Mouse (Mus musculus): ENCODE results near the gene Sap18. TPM values are rescaled to one million over a fixed set of nuclear protein-coding genes. Genes with fewer than 3 reads are reported as not detected.

The Sap18 gene
- polyA plus RNA-seq, 1 experiment: 7.0 TPM

DNA sequence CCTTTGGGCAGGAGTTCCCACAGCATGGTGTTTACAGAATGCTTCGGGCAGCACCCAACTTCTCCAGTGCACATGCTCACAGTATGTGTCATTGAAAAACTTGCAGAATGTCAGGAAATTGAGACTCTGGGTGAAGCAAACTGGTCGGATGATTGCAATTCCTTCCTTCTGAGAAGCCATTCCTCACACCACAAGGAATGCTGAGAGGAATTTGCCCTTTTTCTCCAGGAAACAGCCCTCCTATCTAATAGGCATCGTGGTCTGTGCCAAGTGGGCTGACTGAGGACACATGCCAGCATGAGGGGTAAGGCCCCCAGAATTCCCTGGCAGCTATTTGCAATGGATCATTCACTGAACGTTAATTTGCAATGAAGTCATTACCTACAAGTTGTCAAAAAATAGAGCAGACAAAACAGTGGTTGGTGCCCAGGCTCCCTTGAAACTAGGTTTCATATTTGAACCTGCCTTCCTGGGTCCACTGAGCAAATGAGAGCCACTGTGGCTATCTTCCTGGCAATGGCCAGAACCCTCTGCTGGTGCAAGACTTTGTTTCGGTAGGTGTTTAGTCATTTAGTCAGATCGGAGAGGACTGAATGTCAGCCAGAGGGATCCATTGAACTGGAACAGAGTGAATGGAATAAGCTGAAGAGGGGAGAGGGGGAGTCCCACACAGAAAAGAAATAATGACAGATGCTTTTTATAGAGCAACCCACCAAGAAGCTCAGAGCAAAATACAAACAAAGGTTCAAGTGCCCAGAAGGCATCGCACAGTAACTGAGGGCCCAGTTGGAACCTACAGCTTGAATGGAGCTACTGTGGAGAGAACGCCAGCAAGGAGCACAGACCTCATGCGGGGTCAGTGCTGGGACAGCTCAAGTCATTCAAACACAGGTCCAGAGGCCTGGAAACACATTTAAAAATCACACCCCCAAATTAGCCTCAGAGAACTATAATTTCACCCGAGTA is 37.2 kb upstream of the Sap18 start:
- no peaks in the 10 kb centered on the region for H3K36me3 ChIP-seq (ENCODE audit: control insufficient read depth, insufficient read depth, low read length)
- peaks cover 6% of the 10 kb centered on the region; the same call in 1 of the 2 replicates for H3K4me1 ChIP-seq (ENCODE audit: control insufficient read depth, insufficient read depth, low read length)
- peak; percentile 43 for DNase-seq
- no peak for TF ChIP-seq CTCF (conservative IDR thresholded peaks at IDR 0.05; ENCODE audit: insufficient read depth, insufficient read length, low read depth, low read length)
- TF ChIP-seq POLR2A (IDR thresholded peaks at IDR 0.05; ENCODE audit: low read depth, low read length): no peak
- peak overlapping the region; percentile 25; the same call in 1 of the 2 replicates for H3K27ac ChIP-seq (ENCODE audit: insufficient read depth, low read depth, low read length)
- H3K27me3 ChIP-seq (replicated peaks; ENCODE audit: control insufficient read depth, insufficient read depth, low read length): no peaks in the 10 kb centered on the region
- 54% methylated on average over 10 of the region's 10 CpGs for WGBS
- H3K4me3 ChIP-seq (ENCODE audit: insufficient read depth, low read depth, low read length): no peak overlapping the region

DNA sequence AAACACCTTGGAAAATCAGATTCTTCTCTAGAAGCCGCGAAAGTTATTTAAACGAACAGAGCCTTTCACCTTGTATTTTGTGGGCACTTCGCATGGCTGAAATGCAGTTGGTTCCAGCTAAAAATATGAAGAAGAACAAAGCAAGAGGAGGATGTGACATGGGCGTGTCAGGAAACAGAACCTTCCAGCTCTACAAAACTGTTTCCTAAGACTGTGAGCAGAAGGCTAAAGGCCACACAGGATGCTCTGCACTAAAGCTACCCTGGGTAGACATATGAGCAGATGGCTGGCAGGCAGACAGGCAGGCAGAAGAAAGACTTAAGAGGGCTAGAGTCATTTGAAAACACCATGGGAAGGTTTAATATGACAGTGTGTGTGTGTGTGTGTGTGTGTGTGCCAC is 28.9 kb upstream of the Sap18 start:
- H3K36me3 ChIP-seq (ENCODE audit: control insufficient read depth, insufficient read depth, low read length): no peaks in the 10 kb centered on the region
- no peak overlapping the region; the same call in 1 of the 2 replicates for H3K27ac ChIP-seq (ENCODE audit: insufficient read depth, low read depth, low read length)
- H3K4me3 ChIP-seq (ENCODE audit: insufficient read depth, low read depth, low read length): no peak overlapping the region
- WGBS: 70% methylated on average over 5 of the region's 5 CpGs
- TF ChIP-seq POLR2A (IDR thresholded peaks at IDR 0.05; ENCODE audit: low read depth, low read length): no peak
- no peak for TF ChIP-seq CTCF (conservative IDR thresholded peaks at IDR 0.05; ENCODE audit: insufficient read depth, insufficient read length, low read depth, low read length)
- no peaks in the 10 kb centered on the region for H3K4me1 ChIP-seq (ENCODE audit: control insufficient read depth, insufficient read depth, low read length)
- no peaks in the 10 kb centered on the region; the same call in 1 of the 2 replicates for H3K27me3 ChIP-seq (replicated peaks; ENCODE audit: control insufficient read depth, insufficient read depth, low read length)
- peak; percentile 10 for DNase-seq

DNA sequence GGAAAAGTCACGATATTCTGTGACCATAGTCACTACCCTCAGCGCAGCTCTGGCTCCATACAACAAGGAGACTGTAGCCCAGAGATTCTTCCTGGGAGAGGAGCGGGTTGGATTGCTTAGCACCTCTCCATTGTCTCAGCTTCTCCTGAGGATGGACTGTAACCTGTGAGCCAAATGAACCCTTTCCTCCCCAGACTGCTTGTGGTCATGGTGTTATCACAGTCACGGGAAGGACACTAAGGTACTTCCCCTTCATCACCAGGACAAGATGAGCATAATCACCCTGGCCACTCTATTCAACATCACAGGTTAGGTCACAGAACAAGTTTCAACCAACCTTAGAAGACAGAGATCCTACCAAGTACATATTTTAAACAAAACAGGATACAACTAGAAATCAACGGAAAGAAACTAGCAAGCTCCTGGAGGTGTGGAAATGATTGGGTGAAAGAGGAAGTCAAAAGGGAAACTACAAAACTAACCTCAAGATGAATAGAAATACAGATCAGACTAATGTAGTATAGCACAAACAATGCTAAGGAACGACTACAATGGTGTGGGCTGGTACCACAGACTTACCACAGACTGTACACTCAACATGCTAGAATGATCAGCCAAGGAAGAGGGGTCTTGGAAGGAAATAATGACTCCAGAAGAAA is 25.7 kb upstream of the Sap18 start:
- 85% methylated on average over 6 of the region's 6 CpGs for WGBS
- H3K27ac ChIP-seq (ENCODE audit: insufficient read depth, low read depth, low read length): no peak overlapping the region
- no peaks in the 10 kb centered on the region; the same call in 1 of the 2 replicates for H3K27me3 ChIP-seq (replicated peaks; ENCODE audit: control insufficient read depth, insufficient read depth, low read length)
- TF ChIP-seq CTCF (conservative IDR thresholded peaks at IDR 0.05; ENCODE audit: insufficient read depth, insufficient read length, low read depth, low read length) (no peak), POLR2A (IDR thresholded peaks at IDR 0.05; ENCODE audit: low read depth, low read length) (no peak)
- no peak overlapping the region for H3K4me3 ChIP-seq (ENCODE audit: insufficient read depth, low read depth, low read length)
- H3K4me1 ChIP-seq (ENCODE audit: control insufficient read depth, insufficient read depth, low read length): no peaks in the 10 kb centered on the region
- H3K36me3 ChIP-seq (ENCODE audit: control insufficient read depth, insufficient read depth, low read length): no peaks in the 10 kb centered on the region
- DNase-seq: no peak

DNA sequence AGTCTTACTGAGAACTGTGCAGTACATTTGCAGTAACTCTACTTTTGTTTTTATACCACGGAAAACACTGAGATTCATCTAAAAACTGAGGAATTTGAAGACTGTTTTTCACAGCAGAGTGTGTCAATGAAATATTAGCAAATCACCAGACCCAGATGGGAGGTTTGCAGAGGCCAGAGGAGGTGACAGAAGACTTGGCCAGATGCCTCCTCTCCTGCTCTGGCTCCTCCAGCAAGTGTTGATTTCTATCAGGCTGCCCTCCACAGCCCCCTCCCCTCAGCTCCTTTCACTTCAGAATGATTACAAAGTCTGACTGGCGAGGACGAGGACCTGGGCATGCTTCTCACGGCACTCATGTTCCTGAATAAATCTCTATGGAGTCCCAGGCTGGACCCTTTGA is 10.6 kb upstream of the Sap18 start:
- no peaks in the 10 kb centered on the region for H3K27me3 ChIP-seq (replicated peaks; ENCODE audit: control insufficient read depth, insufficient read depth, low read length)
- TF ChIP-seq CTCF (conservative IDR thresholded peaks at IDR 0.05; ENCODE audit: insufficient read depth, insufficient read length, low read depth, low read length) (no peak), POLR2A (IDR thresholded peaks at IDR 0.05; ENCODE audit: low read depth, low read length) (no peak)
- no peaks in the 10 kb centered on the region for H3K4me1 ChIP-seq (ENCODE audit: control insufficient read depth, insufficient read depth, low read length)
- 70% methylated on average over 4 of the region's 4 CpGs for WGBS
- H3K36me3 ChIP-seq (ENCODE audit: control insufficient read depth, insufficient read depth, low read length): no peaks in the 10 kb centered on the region
- H3K27ac ChIP-seq (ENCODE audit: insufficient read depth, low read depth, low read length): no peak overlapping the region
- H3K4me3 ChIP-seq (ENCODE audit: insufficient read depth, low read depth, low read length): no peak overlapping the region
- DNase-seq: no peak

- no peaks in the 10 kb centered on the region for H3K27me3 ChIP-seq (replicated peaks; ENCODE audit: control insufficient read depth, insufficient read depth, low read length)
- no peak for TF ChIP-seq CTCF (conservative IDR thresholded peaks at IDR 0.05; ENCODE audit: insufficient read depth, insufficient read length, low read depth, low read length)
- TF ChIP-seq POLR2A (IDR thresholded peaks at IDR 0.05; ENCODE audit: low read depth, low read length): no peak
- no peaks in the 10 kb centered on the region for H3K4me1 ChIP-seq (ENCODE audit: control insufficient read depth, insufficient read depth, low read length)
- 70% methylated on average over 2 of the region's 2 CpGs for WGBS
- DNase-seq: no peak
- H3K4me3 ChIP-seq (ENCODE audit: insufficient read depth, low read depth, low read length): no peak overlapping the region
- H3K27ac ChIP-seq (ENCODE audit: insufficient read depth, low read depth, low read length): no peak overlapping the region
- H3K36me3 ChIP-seq (ENCODE audit: control insufficient read depth, insufficient read depth, low read length): no peaks in the 10 kb centered on the region
Observed at GRCm38 (mm10) chr14:57789311-57789710, 8.7 kb upstream of the Sap18 start.

- Histone ChIP-seq H3K27ac (ENCODE audit: insufficient read depth, low read depth, low read length) (no peak overlapping the region), H3K36me3 (ENCODE audit: control insufficient read depth, insufficient read depth, low read length) (no peaks in the 10 kb centered on the region), H3K4me1 (ENCODE audit: control insufficient read depth, insufficient read depth, low read length) (no peaks in the 10 kb centered on the region), H3K4me3 (ENCODE audit: insufficient read depth, low read depth, low read length) (no peak overlapping the region), H3K27me3 (replicated peaks; ENCODE audit: control insufficient read depth, insufficient read depth, low read length) (no peaks in the 10 kb centered on the region)
- no peak for DNase-seq
- no peak for TF ChIP-seq CTCF (conservative IDR thresholded peaks at IDR 0.05; ENCODE audit: insufficient read depth, insufficient read length, low read depth, low read length)
- no peak for TF ChIP-seq POLR2A (IDR thresholded peaks at IDR 0.05; ENCODE audit: low read depth, low read length)
- WGBS: 89% methylated on average over 9 of the region's 9 CpGs
Observed at GRCm38 (mm10) chr14:57789759-57790158, 8.2 kb upstream of the Sap18 start.

- no peaks in the 10 kb centered on the region for H3K4me1 ChIP-seq (ENCODE audit: control insufficient read depth, insufficient read depth, low read length)
- TF ChIP-seq POLR2A (IDR thresholded peaks at IDR 0.05; ENCODE audit: low read depth, low read length) (no peak), CTCF (conservative IDR thresholded peaks at IDR 0.05; ENCODE audit: insufficient read depth, insufficient read length, low read depth, low read length) (no peak)
- no peak for DNase-seq
- no peak overlapping the region for H3K27ac ChIP-seq (ENCODE audit: insufficient read depth, low read depth, low read length)
- H3K36me3 ChIP-seq (ENCODE audit: control insufficient read depth, insufficient read depth, low read length): no peaks in the 10 kb centered on the region
- H3K27me3 ChIP-seq (replicated peaks; ENCODE audit: control insufficient read depth, insufficient read depth, low read length): no peaks in the 10 kb centered on the region
- no peak overlapping the region for H3K4me3 ChIP-seq (ENCODE audit: insufficient read depth, low read depth, low read length)
- 79% methylated on average over 4 of the region's 4 CpGs for WGBS
Observed at GRCm38 (mm10) chr14:57791171-57791570, 6.8 kb upstream of the Sap18 start.

Measured in kidney, adult 2 months (tissue).